Mouse (Mus musculus) layer of hippocampus, adult 2 months (tissue): ENCODE results near the gene Nexn. TPM values are rescaled to one million over a fixed set of nuclear protein-coding genes. Genes with fewer than 3 reads are reported as not detected.
"Not testable (repeated sequence)": the region's sequence is repeated elsewhere in the genome, so short reads cannot be mapped to it uniquely, and the experiment has no call there.

ENCODE experiments used
- DNase-seq, 2 experiments: peaks; one replicate each; pipeline ENCODE4 v3.0.0; 2022; ENCODE audit warnings: low spot score in 2 of 2
- H3K27ac ChIP-seq: fragments of 200-600 bp; 2 replicates; pipeline ENCODE4 v1.8.1; 2022
- H3K4me3 ChIP-seq: fragments of 200-600 bp; 2 replicates; pipeline ENCODE4 v1.8.1; 2022; ENCODE audit warnings: mild to moderate bottlenecking
- CTCF ChIP-seq: fragments of 200-600 bp; conservative IDR thresholded peaks from 2 replicates; pipeline ENCODE4 v1.8.1; 2022; ENCODE audit warnings: antibody characterized with exemption, mild to moderate bottlenecking, moderate library complexity
- total RNA-seq, 2 experiments: library from RNA; stranded (reverse); gene quantifications; 2 replicates each; pipeline ENCODE4 v1.2.3; 2021

Nexn gene
- total RNA-seq, 2 experiments from 2014 or later = 0.95 to 1.8 TPM

GRCm38 (mm10) chr3:152271876-152272275, 5.7 kb upstream of the Nexn start:
- no peak for TF ChIP-seq CTCF
- H3K4me3 ChIP-seq = no peak overlapping the region
- H3K27ac ChIP-seq = no peak overlapping the region
- no peak for DNase-seq

GRCm38 (mm10) chr3:152271071-152271710, 5.0 kb upstream of the Nexn start:
- TF ChIP-seq CTCF = no peak
- H3K27ac ChIP-seq = no peak overlapping the region
- no peak for DNase-seq
- no peak overlapping the region for H3K4me3 ChIP-seq

GRCm38 (mm10) chr3:152268099-152268498, 1.9 kb upstream of the Nexn start:
- TF ChIP-seq CTCF = no peak
- H3K4me3 ChIP-seq = no peak overlapping the region
- DNase-seq = no peak
- no peak overlapping the region for H3K27ac ChIP-seq

- TF ChIP-seq CTCF = no peak
- no peak overlapping the region for H3K27ac ChIP-seq
- peak overlapping the region; percentile 60 for H3K4me3 ChIP-seq
- peak in 1 of 2 experiments; percentile 32 for DNase-seq
Measured at GRCm38 (mm10) chr3:152265351-152266035, 657 bp downstream of the Nexn start.

GRCm38 (mm10) chr3:152264830-152265229, 1.3 kb downstream of the Nexn start:
- no peak for DNase-seq
- no peak for TF ChIP-seq CTCF
- Histone ChIP-seq H3K4me3 (no peak overlapping the region; the same call in 1 of the 2 replicates), H3K27ac (no peak overlapping the region)

- H3K4me3 ChIP-seq = no peak overlapping the region
- no peak for DNase-seq
- TF ChIP-seq CTCF = no peak
- no peak overlapping the region for H3K27ac ChIP-seq
Measured at GRCm38 (mm10) chr3:152264374-152264773, 1.8 kb downstream of the Nexn start.

- H3K27ac ChIP-seq = no peak overlapping the region
- no peak overlapping the region for H3K4me3 ChIP-seq
- DNase-seq = no peak
- TF ChIP-seq CTCF = no peak
Measured at GRCm38 (mm10) chr3:152261948-152262347, 4.2 kb downstream of the Nexn start.

- H3K27ac ChIP-seq = no peak overlapping the region
- no peak overlapping the region for H3K4me3 ChIP-seq
- DNase-seq = no peak
- no peak for TF ChIP-seq CTCF
Measured at GRCm38 (mm10) chr3:152261436-152261835, 4.7 kb downstream of the Nexn start.

GRCm38 (mm10) chr3:152260362-152260761, 5.8 kb downstream of the Nexn start:
- Histone ChIP-seq H3K4me3 (no peak overlapping the region), H3K27ac (no peak overlapping the region)
- DNase-seq = no peak
- TF ChIP-seq CTCF = no peak

- not testable (repeated sequence) for H3K27ac ChIP-seq, H3K4me3 ChIP-seq
- peak; percentile 66 to 79 for DNase-seq
- TF ChIP-seq CTCF = peak; percentile 94
Measured at GRCm38 (mm10) chr3:152259409-152259808, 6.7 kb downstream of the Nexn start.

GRCm38 (mm10) chr3:152257528-152257927, 8.6 kb downstream of the Nexn start:
- DNase-seq = no peak
- TF ChIP-seq CTCF = no peak
- no peak overlapping the region for H3K27ac ChIP-seq
- H3K4me3 ChIP-seq = no peak overlapping the region

- no peak for TF ChIP-seq CTCF
- DNase-seq = no peak
- Histone ChIP-seq H3K4me3 (no peak overlapping the region), H3K27ac (no peak overlapping the region)
Measured at GRCm38 (mm10) chr3:152250487-152250886, 15.7 kb downstream of the Nexn start.

GRCm38 (mm10) chr3:152247708-152248107, 18.4 kb downstream of the Nexn start:
- TF ChIP-seq CTCF = no peak
- Histone ChIP-seq H3K27ac (no peak overlapping the region), H3K4me3 (no peak overlapping the region)
- no peak for DNase-seq
